Comparison of ENCODE assay signal across 7 mouse cellular contexts in genomic region chr2:177537141-177537540, GRCm38 (mm10). TPM values are rescaled to one million over a fixed set of nuclear protein-coding genes. Genes with fewer than 3 reads are reported as not detected.
DNase-seq lines count a peak whose midpoint lies in the region; TF ChIP-seq lines count a peak whose summit lies in the region.
"Not testable (repeated sequence)": the region's sequence is repeated elsewhere in the genome, so short reads cannot be mapped to it uniquely, and the experiment has no call there.
"Had no signal": no experiment of that assay in that cellular context is flagged by ENCODE, and none has a peak within 500 bp of the region (broad histone marks: within the 10 kb centered on the region; RNA-seq: fewer than 3 reads in every experiment).

No protein-coding gene starts in this region.

- intact Hi-C loops in gastrocnemius, adult 2 months (cut with DNase I): loop anchor here (5.0 kb wide), 1 partner anchor 310 kb away; no protein-coding TSS in a partner anchor

- H3K27ac ChIP-seq in gastrocnemius, adult 2 months: not testable (repeated sequence)

- peak; percentile 15 for DNase-seq in gastrocnemius, adult 2 months
- peak; percentile 92 for DNase-seq in heart, adult 11 months

- not testable (repeated sequence) for TF ChIP-seq CTCF in gastrocnemius, adult 2 months (IDR thresholded peaks at IDR 0.05)

- H3K4me3 ChIP-seq in gastrocnemius, adult 2 months: not testable (repeated sequence)

RNA-seq across cellular contexts. Expression of gene Gm14403, which starts 39.1 kb away (rescaled TPM):
- total RNA-seq in gastrocnemius, adult 2 months (2021): 10 to 100 TPM; 27.6 to 42.9 TPM

RNA-seq across cellular contexts. Expression of gene Gm14406, which starts 40.9 kb away (rescaled TPM):
- total RNA-seq in gastrocnemius, adult 2 months (2021): under 1 TPM in 1 of 2 experiments, not detected in 1; 0.20 TPM
- total RNA-seq: adrenal gland, adult 18-20 months; adrenal gland, postnatal 10 days; adrenal gland, postnatal 14 days; adrenal gland, postnatal 25 days; G1E had no signal
